Mouse (Mus musculus) urinary bladder, postnatal 14 days (tissue): ENCODE results near the gene Rpap3.

ENCODE experiments used
- DNase-seq: peaks from one replicate; pipeline ENCODE4 v3.0.0; 2021; ENCODE audit warnings: low spot score

Rpap3 gene

GRCm38 (mm10) chr15:97730365-97730764, 24.7 kb upstream of the Rpap3 start:
- no peak for DNase-seq

DNA sequence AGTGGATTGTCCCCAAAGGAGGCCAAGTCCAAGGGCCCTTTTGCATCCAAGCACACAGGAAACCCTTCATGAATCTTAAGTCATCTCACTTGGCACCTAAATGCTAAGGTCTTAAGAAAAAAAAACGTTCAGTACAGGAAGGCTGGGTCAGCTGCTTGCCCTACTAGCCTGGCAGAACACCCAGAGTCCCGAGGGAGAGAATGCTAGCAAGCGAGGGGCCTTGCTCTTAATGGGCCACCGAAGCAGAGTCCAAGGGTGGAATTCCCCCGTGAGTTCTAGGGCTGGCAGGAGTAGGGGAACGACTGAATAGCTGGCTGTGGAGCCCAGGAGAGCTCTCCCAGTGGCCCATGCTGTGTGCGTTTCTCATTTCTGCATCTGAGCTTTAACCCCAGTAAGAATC, 23.2 kb upstream of the Rpap3 start:
- DNase-seq = no peak

- DNase-seq = no peak
Observed at GRCm38 (mm10) chr15:97728394-97728793, 22.8 kb upstream of the Rpap3 start.

GRCm38 (mm10) chr15:97727520-97727919, 21.9 kb upstream of the Rpap3 start:
- no peak for DNase-seq

DNA sequence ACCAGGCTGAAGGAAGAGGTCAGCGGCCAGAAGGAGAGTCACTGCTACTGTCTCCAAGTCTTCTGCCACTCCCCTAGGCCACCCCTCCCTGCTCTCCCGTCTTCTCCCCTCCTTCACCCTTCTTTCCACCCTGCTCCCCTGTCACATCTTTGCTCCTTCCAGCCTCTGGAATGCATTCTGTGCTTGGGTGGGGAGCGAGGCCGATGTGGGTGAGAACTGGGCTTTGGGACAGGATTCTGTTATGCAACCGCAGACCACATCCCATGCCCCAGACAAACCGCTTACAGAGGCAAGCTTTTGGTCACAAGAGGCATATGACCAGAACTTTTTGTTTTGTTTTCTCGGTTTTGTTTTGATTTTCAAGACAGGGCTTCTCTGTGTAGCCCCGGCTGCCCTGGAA, 21.4 kb upstream of the Rpap3 start:
- peak; percentile 42 for DNase-seq

DNA sequence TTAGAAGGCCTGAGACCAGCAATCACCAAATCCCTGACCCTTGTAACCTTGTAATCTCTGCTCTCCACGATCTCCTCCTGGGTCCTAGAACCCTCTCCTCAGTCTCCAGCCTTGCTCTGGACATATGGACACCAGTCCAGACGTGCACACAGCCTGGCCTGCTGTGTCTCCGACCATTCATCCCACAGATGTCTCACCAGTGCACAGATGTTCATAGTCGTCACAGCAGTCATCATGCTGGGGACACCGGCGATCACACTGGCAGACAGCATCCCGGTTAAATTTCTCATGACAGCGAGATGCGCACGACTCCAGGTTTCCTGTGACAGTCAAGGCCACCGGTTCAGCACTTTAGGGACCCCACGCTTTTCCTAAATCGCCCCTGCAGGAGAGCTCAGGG, 20.7 kb upstream of the Rpap3 start:
- DNase-seq = no peak

- DNase-seq = no peak
Observed at GRCm38 (mm10) chr15:97725198-97725785, 19.7 kb upstream of the Rpap3 start.

GRCm38 (mm10) chr15:97724346-97725197, 18.9 kb upstream of the Rpap3 start:
- DNase-seq = peak; percentile 32

- DNase-seq = no peak
Observed at GRCm38 (mm10) chr15:97723536-97724345, 18.1 kb upstream of the Rpap3 start.

- no peak for DNase-seq
Observed at GRCm38 (mm10) chr15:97721008-97721701, 15.5 kb upstream of the Rpap3 start.

GRCm38 (mm10) chr15:97720026-97720675, 14.5 kb upstream of the Rpap3 start:
- no peak for DNase-seq

DNA sequence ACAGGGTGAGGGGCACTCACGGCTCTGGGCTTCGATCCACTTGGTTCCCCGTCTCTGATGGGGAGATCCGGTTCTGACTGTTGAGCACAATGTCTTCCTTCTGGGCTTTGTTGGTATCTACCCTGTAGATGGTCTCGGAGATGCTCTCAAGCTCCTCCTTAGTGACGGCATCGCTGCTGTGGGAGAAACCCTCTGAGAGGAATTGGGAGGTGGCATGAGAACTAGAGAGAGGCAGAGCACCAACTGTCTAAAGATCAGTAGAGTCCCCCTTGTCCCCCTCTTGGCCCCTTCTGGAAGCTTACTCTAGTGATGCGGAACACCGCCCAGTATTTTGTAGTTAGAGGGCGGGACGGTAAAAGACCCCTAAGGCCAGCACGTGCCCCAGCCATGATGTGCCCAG, 13.9 kb upstream of the Rpap3 start:
- DNase-seq = no peak

GRCm38 (mm10) chr15:97718535-97719155, 13.0 kb upstream of the Rpap3 start:
- no peak for DNase-seq

GRCm38 (mm10) chr15:97717861-97718534, 12.4 kb upstream of the Rpap3 start:
- peak; percentile 73 for DNase-seq

DNA sequence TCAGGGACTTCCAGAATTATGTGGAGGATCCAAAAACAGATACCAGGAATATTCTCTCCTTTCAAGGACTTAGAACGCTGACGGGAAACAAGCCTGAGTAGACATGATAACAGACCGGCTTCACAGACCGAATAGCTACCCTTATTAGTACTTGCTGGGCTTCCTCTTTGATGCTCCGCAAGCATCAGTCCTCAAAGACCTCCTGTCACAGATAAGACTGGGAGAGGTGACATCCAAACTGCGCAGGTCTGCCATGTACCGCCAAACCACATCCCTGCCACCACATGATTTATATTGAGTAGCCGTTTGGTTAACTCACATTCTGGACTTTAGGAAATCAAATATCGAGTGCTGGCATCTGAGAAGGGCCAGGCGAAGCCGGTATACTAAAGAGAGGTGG, 11.2 kb upstream of the Rpap3 start:
- DNase-seq = no peak

DNA sequence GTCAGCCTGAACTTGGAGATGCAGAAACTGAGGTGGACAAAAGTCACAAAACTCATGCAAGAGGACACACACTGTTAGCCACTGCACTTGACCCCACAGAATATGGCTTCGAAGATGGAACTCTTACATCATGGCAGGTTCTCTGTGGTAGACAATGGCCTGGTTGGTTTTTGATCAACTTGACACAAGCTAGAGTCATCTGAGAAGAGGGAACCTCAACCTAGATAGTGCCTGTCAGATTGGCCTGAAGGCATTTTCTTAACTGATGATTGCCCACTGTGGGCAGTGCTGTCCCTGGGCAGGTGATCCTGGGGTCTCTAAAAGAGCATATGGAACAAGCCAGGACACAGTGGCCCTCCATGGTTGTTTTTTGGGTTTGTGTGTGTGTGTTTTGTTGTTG, 10.1 kb upstream of the Rpap3 start:
- DNase-seq = no peak

DNA sequence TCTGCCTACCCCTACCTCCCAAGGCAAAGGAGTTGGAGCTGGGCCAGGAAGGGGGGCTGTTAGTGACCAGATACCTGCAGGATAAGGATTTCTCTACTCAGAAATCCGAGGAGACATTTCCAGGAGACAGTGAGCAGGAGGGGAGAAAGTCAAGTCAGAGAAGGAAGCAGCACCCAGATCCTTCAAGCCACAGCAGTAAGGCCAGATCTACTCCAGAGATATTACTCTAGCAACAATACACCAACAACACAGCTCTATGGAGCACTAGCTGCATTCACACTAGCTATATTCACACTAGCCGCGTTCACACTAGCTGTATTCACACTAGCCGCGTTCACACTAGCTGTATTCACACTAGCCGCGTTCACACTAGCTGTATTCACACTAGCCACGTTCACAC, 9.5 kb upstream of the Rpap3 start:
- no peak for DNase-seq

- DNase-seq = no peak
Observed at GRCm38 (mm10) chr15:97712546-97712945, 6.9 kb upstream of the Rpap3 start.

DNA sequence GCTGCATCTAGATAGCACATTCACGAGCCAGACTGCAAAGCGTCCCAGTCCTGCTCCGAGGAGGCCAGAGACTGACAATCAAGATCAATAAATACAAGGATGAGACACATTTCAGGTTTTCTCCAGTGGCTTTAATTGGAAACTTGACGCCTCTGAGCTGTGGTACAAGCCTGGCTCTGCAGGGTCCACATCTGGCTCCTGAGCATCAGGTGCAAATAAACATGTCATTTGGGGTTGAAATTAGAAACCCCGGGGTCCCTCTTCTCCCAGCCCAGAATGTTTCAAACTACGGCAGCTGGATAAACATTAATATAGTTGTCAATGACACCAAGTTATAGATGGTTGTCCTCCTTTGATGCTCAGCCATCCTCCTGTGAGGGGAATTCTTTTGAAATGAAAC, 5.3 kb upstream of the Rpap3 start:
- DNase-seq = no peak

- DNase-seq = no peak
Observed at GRCm38 (mm10) chr15:97696616-97697015, 9.0 kb downstream of the Rpap3 start.

DNA sequence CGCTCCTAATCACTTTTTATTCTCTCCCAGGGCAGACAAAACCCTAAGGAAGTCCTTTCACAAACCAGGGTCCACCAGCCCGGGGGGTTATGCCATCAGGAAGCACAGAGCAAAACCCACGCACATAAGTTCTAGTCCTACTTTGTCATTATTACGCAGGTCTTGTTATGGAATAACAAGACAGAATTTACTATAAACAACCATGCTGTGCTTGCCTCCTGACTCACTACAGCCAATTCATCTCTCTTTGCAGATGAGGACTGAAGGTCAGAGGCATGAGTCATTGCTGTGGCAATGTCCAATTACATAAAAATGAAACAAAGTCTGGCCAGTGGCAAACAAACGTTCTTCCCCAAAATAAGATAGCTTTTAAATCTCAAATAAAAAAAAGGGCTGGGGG, 12.2 kb downstream of the Rpap3 start:
- DNase-seq = no peak
